Mouse (Mus musculus): ENCODE measurements around the gene Ptges3l.
"Not testable (repeated sequence)": the region's sequence is repeated elsewhere in the genome, so short reads cannot be mapped to it uniquely, and the experiment has no call there.

The Ptges3l gene

GRCm38 (mm10) chr11:101424925-101425813 lies at the start of gene Ptges3l, which contains the start of gene Rundc1:
TSS of gene Ptges3l (minus strand) at chr11:101425333.
TSS of gene Rundc1 (plus strand) at chr11:101425085.
- peak; percentile 95 to 96 for DNase-seq

- DNase-seq, result no peak
Measured at GRCm38 (mm10) chr11:101474298-101474697, 49.2 kb upstream of the Ptges3l start.

GRCm38 (mm10) chr11:101473686-101474085 lies 48.6 kb upstream of the Ptges3l start:
- DNase-seq, result not testable (repeated sequence)

GRCm38 (mm10) chr11:101472336-101472735 lies 47.2 kb upstream of the Ptges3l start:
- DNase-seq, result no peak

- no peak for DNase-seq
Measured at GRCm38 (mm10) chr11:101471926-101472325, 46.8 kb upstream of the Ptges3l start.

- DNase-seq, result no peak
Measured at GRCm38 (mm10) chr11:101470206-101470605, 45.1 kb upstream of the Ptges3l start.

- DNase-seq, result no peak
Measured at GRCm38 (mm10) chr11:101469155-101469554, 44.0 kb upstream of the Ptges3l start.

- no peak for DNase-seq
Measured at GRCm38 (mm10) chr11:101468731-101469130, 43.6 kb upstream of the Ptges3l start.

GRCm38 (mm10) chr11:101468263-101468688 lies 43.1 kb upstream of the Ptges3l start:
- peak in 1 of 2 experiments; percentile 52 for DNase-seq

- peak; percentile 53 to 64 for DNase-seq
Measured at GRCm38 (mm10) chr11:101467477-101468262, 42.5 kb upstream of the Ptges3l start.

- not testable (repeated sequence) for DNase-seq
Measured at GRCm38 (mm10) chr11:101466552-101466950, 41.4 kb upstream of the Ptges3l start.

GRCm38 (mm10) chr11:101465869-101466551 lies 40.9 kb upstream of the Ptges3l start, which contains the start of gene Vat1:
TSS of gene Vat1 (minus strand) at chr11:101466230.
- DNase-seq, result peak; percentile 53 to 58

GRCm38 (mm10) chr11:101465101-101465868 lies 40.2 kb upstream of the Ptges3l start:
- peak; percentile 37 to 44 for DNase-seq

- DNase-seq, result no peak
Measured at GRCm38 (mm10) chr11:101464211-101465100, 39.3 kb upstream of the Ptges3l start, which contains the start of gene Rnd2. TSS of gene Rnd2 (plus strand) at chr11:101464999.

GRCm38 (mm10) chr11:101462583-101463440 lies 37.7 kb upstream of the Ptges3l start:
- no peak for DNase-seq

GRCm38 (mm10) chr11:101462141-101462540 lies 37.0 kb upstream of the Ptges3l start:
- no peak for DNase-seq

- DNase-seq, result no peak
Measured at GRCm38 (mm10) chr11:101460321-101460720, 35.2 kb upstream of the Ptges3l start.

- no peak for DNase-seq
Measured at GRCm38 (mm10) chr11:101459716-101460115, 34.6 kb upstream of the Ptges3l start.

GRCm38 (mm10) chr11:101458217-101458616 lies 33.1 kb upstream of the Ptges3l start:
- no peak for DNase-seq

- DNase-seq, result no peak
Measured at GRCm38 (mm10) chr11:101457631-101458030, 32.5 kb upstream of the Ptges3l start.

Data from thymus, adult 18-20 months (tissue).